Mouse (Mus musculus) neural tube, embryonic 14.5 days (tissue): ENCODE results near the gene Usp30. TPM values are rescaled to one million over a fixed set of nuclear protein-coding genes. Genes with fewer than 3 reads are reported as not detected.
A peak's percentile ranks its signal among the peaks of the same experiment; 100 is the strongest.

ENCODE experiments used
- ATAC-seq: fragments of 200-750 bp; cut with Nextera tagmentation; 2 replicates; pipeline ENCODE4 v1.8.0; 2017; ENCODE audit warnings: low read depth, mild to moderate bottlenecking, moderate TSS enrichment, moderate library complexity
- H3K27ac ChIP-seq: fragments of 300-500 bp; sonication (generic); 2 replicates; pipeline ENCODE4 v1.5.1; 2014; ENCODE audit warnings: low read depth, mild to moderate bottlenecking, control low read depth, low read length, moderate library complexity, mixed read lengths
- H3K27me3 ChIP-seq: fragments of 300-500 bp; sonication (generic); 2 replicates; pipeline ENCODE4 v1.6.1; 2014; ENCODE audit warnings: low read length; ENCODE audit not compliant: control insufficient read depth, insufficient read depth
- H3K36me3 ChIP-seq: fragments of 300-500 bp; sonication (generic); 2 replicates; pipeline ENCODE4 v1.6.1; 2014; ENCODE audit warnings: low read length, mixed read lengths; ENCODE audit not compliant: control insufficient read depth, insufficient read depth
- H3K4me1 ChIP-seq: fragments of 300-500 bp; sonication (generic); 2 replicates; pipeline ENCODE4 v1.6.1; 2014; ENCODE audit warnings: low read length; ENCODE audit not compliant: control insufficient read depth, insufficient read depth
- H3K4me2 ChIP-seq: fragments of 300-500 bp; sonication (generic); 2 replicates; pipeline ENCODE4 v1.6.1; 2014; ENCODE audit warnings: mild to moderate bottlenecking, low read depth, low read length, control low read depth
- H3K4me3 ChIP-seq: fragments of 300-500 bp; sonication (generic); 2 replicates; pipeline ENCODE4 v1.5.1; 2014; ENCODE audit warnings: low read depth, low read length, control low read depth, mixed read lengths
- H3K9ac ChIP-seq: fragments of 300-500 bp; sonication (generic); replicated peaks from 2 replicates; pipeline ENCODE4 v1.6.1; 2014; ENCODE audit warnings: low read depth, mild to moderate bottlenecking, control low read depth, low read length, mixed read lengths
- H3K9me3 ChIP-seq: fragments of 300-500 bp; sonication (generic); 2 replicates; pipeline ENCODE4 v1.6.1; 2016; ENCODE audit warnings: low read length; ENCODE audit not compliant: control insufficient read depth
- WGBS: fragments of 180-500 bp; shearing (Covaris S2); extraction: QIAGEN DNeasy Blood & Tissue Kit; methylation state at CpG from one replicate; pipeline ENCODE4 v1.1.7; 2014; 5-methylcytosine and 5-hydroxymethylcytosine counted together
- polyA plus RNA-seq: library from polyadenylated mRNA; unstranded; fragments of >200 nt; fragmentation: Nextera tagmentation; extraction: Ambion mirVana; gene quantifications from 2 replicates; pipeline ENCODE4 v1.2.1, GENCODE M21; 2014

The Usp30 gene
- polyA plus RNA-seq, 1 experiment from 2014 or later, result 16.9 TPM

DNA sequence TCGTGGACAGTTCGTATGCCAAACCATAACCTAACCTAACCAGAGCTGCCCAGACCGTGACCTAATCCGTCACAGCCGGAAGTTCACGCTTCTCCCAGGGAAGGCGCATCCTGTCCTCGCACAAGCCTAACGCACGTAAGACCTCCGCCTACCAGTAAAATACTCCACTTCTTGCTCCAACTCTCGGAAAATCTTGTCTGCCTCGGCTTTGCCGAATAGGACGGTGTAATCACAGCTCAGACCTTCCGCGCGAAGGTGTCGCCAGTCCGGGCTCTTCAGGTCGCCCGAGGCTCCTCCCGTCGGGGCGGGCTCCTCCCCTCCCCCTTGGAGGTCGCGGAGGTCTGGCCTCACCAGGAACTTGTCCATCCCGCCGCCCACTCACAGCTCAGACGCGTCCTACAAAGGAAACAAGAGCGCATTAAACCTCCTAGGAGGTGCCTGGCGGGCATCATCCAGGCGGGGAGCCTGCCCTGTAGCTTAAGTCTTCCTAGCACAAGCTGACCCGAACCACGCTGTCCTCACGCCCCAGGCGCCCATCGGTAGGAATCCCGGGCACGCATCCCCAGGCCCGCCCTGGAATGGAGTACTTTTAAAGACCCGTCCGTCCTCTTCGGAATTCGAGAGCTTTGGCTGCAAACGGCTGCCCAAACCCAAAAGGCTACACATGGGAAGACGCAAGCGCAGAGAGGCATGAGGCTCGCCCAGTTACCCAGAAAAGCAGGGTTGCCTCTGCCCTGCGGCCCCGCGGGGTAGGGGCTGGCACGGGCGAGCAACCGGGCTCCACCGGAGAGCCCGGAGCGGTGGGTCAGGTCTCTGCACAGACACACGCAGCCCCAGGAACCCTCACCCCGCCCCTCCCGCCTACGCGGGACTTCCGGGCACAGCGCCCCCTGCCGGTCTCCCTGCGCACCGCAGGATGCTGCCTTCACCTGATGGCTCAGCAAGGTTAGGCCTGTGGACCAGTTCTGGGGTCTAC, 62.4 kb downstream of the Usp30 start, which contains the start of gene Alkbh2:
Gene Alkbh2 (minus strand): TSS at position 845 of the 976 bp plus-strand sequence.
- no peaks in the 10 kb centered on the region for H3K27me3 ChIP-seq
- peak; percentile 29; the same call in 1 of the 2 replicates for ATAC-seq
- peaks cover 6% of the 10 kb centered on the region; the same call in 1 of the 2 replicates for H3K4me1 ChIP-seq
- whole genome bisulfite sequencing, result under 1% methylated on average over 69 of the region's 69 CpGs
- H3K36me3 ChIP-seq, result peaks cover 12% of the 10 kb centered on the region
- peak within 1 kb of the TSS; percentile 63 for H3K4me3 ChIP-seq
- peak within 1 kb of the TSS; percentile 95 for H3K4me2 ChIP-seq
- peak within 1 kb of the TSS; percentile 65 for H3K9ac ChIP-seq
- peak within 1 kb of the TSS; percentile 74 for H3K27ac ChIP-seq
- H3K9me3 ChIP-seq, result no peaks in the 10 kb centered on the region

DNA sequence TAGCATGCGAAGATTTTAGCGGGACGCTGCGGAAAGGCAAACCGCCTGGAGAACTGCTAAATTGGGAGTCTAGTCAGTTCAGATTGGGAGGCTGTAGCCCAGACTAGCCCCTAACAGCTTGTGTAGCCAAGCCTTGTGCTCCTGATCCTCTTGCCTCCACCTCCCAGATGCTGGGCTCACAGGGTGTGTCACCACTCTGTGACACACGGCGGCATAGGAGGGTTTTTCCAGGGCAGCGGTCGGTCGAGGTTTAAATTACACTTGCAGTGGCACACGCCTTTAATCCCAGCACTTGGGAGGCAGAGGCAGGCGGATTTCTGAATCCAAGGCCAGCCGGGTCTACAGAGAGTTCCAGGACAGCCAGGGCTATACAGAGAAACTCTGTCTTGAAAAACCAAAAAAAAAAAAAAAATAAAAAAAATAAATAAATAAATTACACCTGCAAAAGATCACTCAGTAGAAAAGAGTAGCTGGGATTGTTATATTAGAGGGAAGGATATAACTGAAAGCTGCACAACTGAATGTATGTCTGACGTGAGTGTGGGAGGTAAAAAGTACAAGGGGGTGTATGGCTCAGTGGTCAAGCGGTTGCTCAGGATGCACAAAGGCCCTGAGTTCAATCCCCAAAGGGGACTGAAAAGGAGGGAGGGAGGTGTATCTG, 64.4 kb downstream of the Usp30 start:
- peaks cover 6% of the 10 kb centered on the region; the same call in 1 of the 2 replicates for H3K4me1 ChIP-seq
- H3K9ac ChIP-seq, result no peak overlapping the region
- 83% methylated on average over 15 of the region's 15 CpGs for WGBS

DNA sequence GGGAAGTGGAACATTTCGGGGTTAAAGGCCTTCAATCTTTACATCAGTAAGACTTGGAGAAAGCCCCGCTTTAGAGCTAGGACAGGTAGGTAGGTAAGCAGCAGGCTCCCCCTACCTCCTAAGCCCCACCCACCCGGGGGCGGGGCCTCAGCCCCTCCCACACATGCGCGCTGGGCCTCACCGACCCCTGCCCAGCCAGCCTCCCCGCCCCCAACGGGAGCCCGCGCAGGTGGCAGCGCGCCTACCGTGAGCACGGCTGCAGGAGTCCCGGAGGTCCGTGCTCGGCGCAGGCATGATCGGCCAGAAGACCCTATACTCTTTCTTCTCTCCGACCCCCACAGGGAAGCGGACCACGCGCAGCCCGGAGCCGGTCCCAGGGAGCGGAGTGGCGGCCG, 64.9 kb downstream of the Usp30 start, which contains the start of gene Ung:
Gene Ung (plus strand): TSS at position 176 of the 395 bp plus-strand sequence.
- Histone ChIP-seq H3K9ac (peak within 1 kb of the TSS; percentile 48; the same call in 1 of the 2 replicates), H3K27me3 (no peaks in the 10 kb centered on the region), H3K4me2 (peak within 1 kb of the TSS; percentile 97), H3K27ac (0 out of 2 replicates have a peak within 1 kb of the TSS, but pooled peaks have one; percentile 16), H3K36me3 (no peaks in the 10 kb centered on the region), H3K4me3 (peak within 1 kb of the TSS; percentile 73), H3K9me3 (no peaks in the 10 kb centered on the region), H3K4me1 (peaks cover 6% of the 10 kb centered on the region; the same call in 1 of the 2 replicates)
- ATAC-seq, result peak; percentile 59
- WGBS, result under 1% methylated on average over 27 of the region's 29 CpGs

More for the DNA sequence above, 64.4 kb downstream of the Usp30 start:
- ATAC-seq, result no peak
- Histone ChIP-seq H3K4me3 (peak overlapping the region; percentile 73; the same call in 1 of the 2 replicates), H3K9me3 (no peaks in the 10 kb centered on the region), H3K27ac (no peak overlapping the region), H3K36me3 (no peaks in the 10 kb centered on the region), H3K4me2 (peak overlapping the region; percentile 97; the same call in 1 of the 2 replicates), H3K27me3 (no peaks in the 10 kb centered on the region)

DNA sequence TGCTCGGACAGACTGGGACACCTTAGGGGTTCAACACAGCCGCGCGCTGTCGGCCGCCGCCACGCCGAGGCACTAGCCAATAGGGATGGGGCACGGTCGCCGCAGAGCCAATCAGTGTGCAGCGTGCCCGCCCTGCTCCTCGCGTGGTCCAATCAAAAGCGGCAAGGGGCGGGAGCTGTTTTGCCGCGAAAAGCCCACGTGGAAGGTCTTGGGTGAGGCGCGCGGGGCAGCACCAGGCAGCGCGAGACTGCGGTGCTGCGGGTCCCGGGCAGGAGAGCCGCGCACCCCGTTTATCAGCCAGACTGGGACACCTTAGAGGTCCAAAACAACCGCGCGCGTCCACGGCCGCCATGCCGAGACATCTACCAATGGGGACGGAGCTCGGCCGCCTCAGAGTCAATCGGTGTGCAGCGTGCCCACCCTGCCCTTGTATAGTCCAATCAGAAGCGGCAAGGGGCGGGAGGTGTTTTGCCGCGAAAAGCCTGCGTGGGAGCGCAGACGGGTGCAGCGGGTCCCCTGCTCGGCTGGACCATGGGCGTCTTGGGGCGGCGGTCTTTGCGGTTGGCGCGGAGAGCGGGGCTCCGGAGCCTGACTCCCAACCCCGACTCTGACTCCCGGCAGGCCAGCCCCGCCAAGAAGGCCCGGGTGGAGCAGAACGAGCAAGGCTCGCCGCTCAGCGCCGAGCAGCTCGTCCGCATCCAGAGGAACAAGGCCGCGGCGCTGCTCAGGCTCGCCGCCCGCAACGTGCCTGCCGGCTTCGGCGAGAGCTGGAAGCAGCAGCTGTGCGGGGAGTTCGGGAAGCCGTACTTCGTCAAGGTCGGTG, 65.6 kb downstream of the Usp30 start:
- ATAC-seq, result peak; percentile 98
- H3K27me3 ChIP-seq, result no peaks in the 10 kb centered on the region
- peak overlapping the region; percentile 73 for H3K4me3 ChIP-seq
- H3K36me3 ChIP-seq, result no peaks in the 10 kb centered on the region
- H3K4me1 ChIP-seq, result peaks cover 6% of the 10 kb centered on the region; the same call in 1 of the 2 replicates
- 0% methylated on average over 85 of the region's 87 CpGs for WGBS
- peak overlapping the region; percentile 48; the same call in 1 of the 2 replicates for H3K9ac ChIP-seq
- peak overlapping the region; percentile 97 for H3K4me2 ChIP-seq
- 0 out of 2 replicates have a peak overlapping the region, but pooled peaks have one; percentile 16 for H3K27ac ChIP-seq
- H3K9me3 ChIP-seq, result no peaks in the 10 kb centered on the region

DNA sequence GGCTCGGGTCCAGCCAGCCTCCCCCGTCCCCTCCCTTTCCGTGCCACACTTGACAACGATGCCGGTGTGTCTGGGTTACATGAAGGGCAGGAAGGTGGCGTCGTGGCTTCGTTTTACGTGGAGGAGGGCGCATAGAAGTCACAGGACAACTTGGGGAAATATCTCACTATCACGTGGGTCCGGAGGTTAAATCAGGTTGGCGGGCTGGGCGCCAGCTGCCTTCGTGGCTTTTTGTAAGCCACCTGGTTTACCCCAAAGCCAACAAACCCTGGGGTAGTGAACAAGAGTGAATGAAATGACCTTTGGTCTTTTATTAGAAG, 66.2 kb downstream of the Usp30 start:
- Histone ChIP-seq H3K27me3 (no peaks in the 10 kb centered on the region), H3K27ac (no peak overlapping the region), H3K36me3 (no peaks in the 10 kb centered on the region), H3K4me3 (peak overlapping the region; percentile 73), H3K4me2 (peak overlapping the region; percentile 97), H3K4me1 (peaks cover 6% of the 10 kb centered on the region; the same call in 1 of the 2 replicates), H3K9ac (peak overlapping the region; percentile 41; the same call in 1 of the 2 replicates), H3K9me3 (no peaks in the 10 kb centered on the region)
- under 1% methylated on average over 15 of the region's 15 CpGs for WGBS
- no peak for ATAC-seq

DNA sequence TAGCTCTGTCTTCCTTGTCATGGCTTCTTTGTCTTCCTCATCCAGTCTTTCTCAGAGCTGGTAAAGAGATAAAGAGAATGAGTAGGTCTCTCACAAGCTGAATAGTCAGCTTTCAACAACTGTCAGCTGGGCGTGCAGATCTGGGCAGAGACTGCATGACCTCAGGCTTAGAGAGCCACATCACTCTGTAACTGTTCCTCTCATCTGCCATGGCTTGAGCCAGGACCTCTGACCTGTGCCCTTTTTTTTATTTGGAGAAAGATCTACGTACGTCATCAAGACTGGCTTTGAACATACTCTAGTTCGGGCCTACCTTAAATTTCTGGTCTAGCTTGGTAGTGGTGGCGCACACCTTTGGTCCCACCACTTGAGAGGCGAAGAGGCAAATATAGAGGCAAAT, 67.6 kb downstream of the Usp30 start:
- Histone ChIP-seq H3K36me3 (no peaks in the 10 kb centered on the region), H3K9me3 (no peaks in the 10 kb centered on the region), H3K9ac (no peak overlapping the region), H3K4me1 (peaks cover 10% of the 10 kb centered on the region), H3K27ac (no peak overlapping the region), H3K27me3 (no peaks in the 10 kb centered on the region), H3K4me3 (no peak overlapping the region), H3K4me2 (no peak overlapping the region)
- 88% methylated on average over 6 of the region's 6 CpGs for WGBS
- no peak for ATAC-seq

DNA sequence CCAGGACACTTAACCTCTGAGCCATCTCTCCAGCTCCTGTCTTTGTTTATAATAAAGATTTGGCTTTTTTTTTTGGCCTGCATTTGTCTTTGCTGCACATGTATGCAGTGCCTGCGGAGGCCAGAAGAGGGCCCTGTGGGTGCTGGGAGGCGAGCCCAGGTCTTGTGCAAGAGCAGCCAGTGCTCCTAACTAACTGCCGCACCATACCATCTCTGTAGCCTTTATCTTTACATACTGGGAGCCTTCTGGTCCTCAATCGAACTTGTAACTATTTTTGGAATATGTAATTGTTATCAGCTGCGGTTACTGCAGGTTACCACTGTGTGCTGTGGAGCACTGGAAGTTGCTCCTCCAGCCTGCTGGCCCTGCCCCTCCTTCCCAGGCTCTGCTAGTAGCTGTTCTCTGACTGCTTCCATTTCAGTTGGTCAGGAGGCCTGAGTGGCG, 68.9 kb downstream of the Usp30 start:
- Histone ChIP-seq H3K27ac (no peak overlapping the region), H3K4me1 (peaks cover 15% of the 10 kb centered on the region), H3K4me3 (no peak overlapping the region), H3K27me3 (no peaks in the 10 kb centered on the region), H3K4me2 (no peak overlapping the region), H3K36me3 (no peaks in the 10 kb centered on the region), H3K9ac (no peak overlapping the region; the same call in 1 of the 2 replicates), H3K9me3 (no peaks in the 10 kb centered on the region)
- WGBS, result 78% methylated on average over 6 of the region's 6 CpGs
- ATAC-seq, result no peak

DNA sequence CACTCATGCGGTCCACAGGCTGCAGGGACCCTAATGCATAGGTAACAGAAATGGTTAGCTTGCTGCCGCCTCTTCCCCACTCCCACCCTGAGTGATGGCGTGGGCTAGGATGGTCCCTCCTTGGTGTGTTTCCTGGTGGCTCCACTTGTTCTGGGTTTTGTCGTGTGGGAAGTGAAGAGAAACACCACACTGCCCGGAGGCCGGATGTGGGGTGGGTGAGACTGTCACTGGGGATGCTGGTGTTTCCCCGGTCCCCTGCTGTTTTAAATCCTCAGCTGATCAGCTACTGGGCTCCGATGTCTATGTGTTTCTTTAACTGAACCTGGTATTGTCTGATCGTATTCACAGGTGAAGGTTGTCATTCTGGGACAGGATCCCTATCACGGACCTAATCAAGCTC, 70.3 kb downstream of the Usp30 start:
- Histone ChIP-seq H3K27me3 (no peaks in the 10 kb centered on the region), H3K4me2 (no peak overlapping the region), H3K4me3 (no peak overlapping the region), H3K9ac (no peak overlapping the region), H3K4me1 (peaks cover 18% of the 10 kb centered on the region), H3K9me3 (no peaks in the 10 kb centered on the region), H3K27ac (no peak overlapping the region), H3K36me3 (no peaks in the 10 kb centered on the region)
- ATAC-seq, result no peak
- 89% methylated on average over 10 of the region's 10 CpGs for WGBS
